Mouse (Mus musculus) testis, adult 2 months (tissue): Measurements from ENCODE around the gene Ppara.
A peak's percentile ranks its signal among the peaks of the same experiment; 100 is the strongest.

Source experiments
- CTCF ChIP-seq: fragments of 200-500 bp; IDR thresholded peaks from 2 replicates; pipeline ENCODE4 v1.5.1; 2012; ENCODE audit warnings: low read depth, mild to moderate bottlenecking, inconsistent platforms, low read length, moderate library complexity; ENCODE audit not compliant: control insufficient read depth, insufficient read depth, insufficient replicate concordance
- POLR2A ChIP-seq: fragments of 200-500 bp; IDR thresholded peaks from 2 replicates; pipeline ENCODE4 v1.6.1; 2012; ENCODE audit warnings: low read depth, mild to moderate bottlenecking, inconsistent platforms, low read length, moderate library complexity; ENCODE audit not compliant: control insufficient read depth

GRCm38 (mm10) chr15:85757768-85758167 lies 23.0 kb downstream of the Ppara start:
- TF ChIP-seq CTCF = peak; percentile 26; the same call in 1 of the 2 replicates
- no peak for TF ChIP-seq POLR2A
